Mouse (Mus musculus) frontal cortex, postnatal 36 days (tissue): ENCODE results near the gene Vmn2r85.
"Not testable (repeated sequence)": the region's sequence is repeated elsewhere in the genome, so short reads cannot be mapped to it uniquely, and the experiment has no call there.

Experiments
- DNase-seq, 2 experiments: peaks; one replicate each; pipeline ENCODE4 v3.0.0; 2022; ENCODE audit warnings: low spot score in 2 of 2

Vmn2r85 gene

DNA sequence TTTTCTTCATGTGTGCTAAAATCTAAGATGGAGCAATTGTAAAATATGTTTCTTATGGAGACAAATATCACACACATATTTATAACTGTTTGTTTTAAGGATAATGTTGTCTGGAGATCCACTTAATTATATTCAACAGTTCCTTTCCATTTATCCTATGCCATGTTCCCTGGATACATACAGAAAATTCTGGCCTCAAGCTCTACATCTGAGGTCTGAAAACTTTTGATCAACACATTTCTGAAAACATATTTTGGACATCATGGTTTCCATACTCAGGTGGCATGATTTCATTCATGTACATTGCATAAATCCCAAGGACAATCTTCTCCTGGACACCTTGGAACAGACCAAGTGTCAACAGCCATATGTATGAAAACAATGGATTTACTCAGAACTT, at the start of gene Vmn2r85:
Gene Vmn2r85, minus strand, starts transcription at position 101 of the 400 bp plus-strand sequence.
- DNase-seq, result not testable (repeated sequence)

DNA sequence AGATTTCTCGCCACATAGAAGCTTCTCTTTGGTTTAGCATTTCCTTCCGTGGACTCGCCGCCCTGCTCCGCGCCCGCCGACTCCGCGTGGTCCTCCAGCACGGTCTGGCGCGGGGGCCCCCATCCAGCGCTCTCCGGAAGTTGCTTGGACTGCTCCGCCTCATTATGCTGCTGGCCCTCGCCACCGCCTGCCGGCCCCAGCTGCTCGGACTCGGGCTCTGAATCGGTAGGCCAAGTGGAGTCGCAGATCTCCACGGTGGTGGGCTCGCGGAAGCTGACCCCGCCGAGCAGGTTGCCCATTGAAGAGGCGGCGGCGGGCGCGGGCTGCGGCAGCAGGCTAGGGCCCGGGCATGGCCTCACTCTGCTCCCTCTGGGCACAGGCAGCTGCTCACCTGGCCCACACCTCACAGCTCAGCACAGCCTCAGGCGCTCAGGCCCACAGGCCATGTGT, 40.8 kb upstream of the Vmn2r85 start:
- DNase-seq, result peak; percentile 17 to 21

DNA sequence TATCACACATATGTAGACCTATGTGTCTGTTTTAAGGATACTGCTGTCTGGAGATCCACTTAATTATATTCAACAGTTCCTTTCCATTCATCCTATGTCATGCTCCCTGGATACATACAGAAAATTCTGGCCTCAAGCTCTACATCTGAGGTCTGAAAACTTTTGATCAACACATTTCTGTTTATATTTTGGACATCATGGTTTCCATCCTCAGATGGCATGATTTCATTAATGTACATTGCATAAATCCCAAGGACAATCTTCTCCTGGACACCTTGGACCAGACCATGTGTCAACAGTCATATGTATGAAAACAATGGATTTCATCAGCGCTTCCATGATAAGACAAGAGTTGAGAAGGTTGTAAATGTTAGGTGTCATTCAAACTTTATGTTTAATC, 26.4 kb upstream of the Vmn2r85 start, which contains the start of gene Vmn2r86:
Gene Vmn2r86, minus strand, starts transcription at position 101 of the 400 bp plus-strand sequence.
- not testable (repeated sequence) for DNase-seq

DNA sequence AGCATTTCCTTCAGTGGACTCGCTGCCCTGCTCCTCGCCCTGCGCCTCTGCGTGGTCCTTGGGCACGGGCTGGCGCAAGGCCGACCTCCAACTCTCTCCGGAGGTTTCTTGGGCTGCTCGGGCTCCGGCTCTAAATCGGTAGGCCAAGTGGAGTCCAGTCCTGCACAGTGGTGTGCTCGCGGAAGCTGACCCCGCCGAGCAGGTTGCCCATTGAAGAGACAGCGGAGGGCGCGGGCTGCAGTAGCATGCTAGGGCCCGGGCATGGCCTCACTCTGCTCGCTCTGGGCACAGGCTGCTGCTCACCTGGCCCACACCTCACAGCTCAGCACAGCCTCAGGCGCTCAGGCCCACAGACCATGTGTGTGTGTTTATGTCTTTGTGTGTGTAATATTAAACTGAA, 15.3 kb upstream of the Vmn2r85 start:
- DNase-seq, result no peak

DNA sequence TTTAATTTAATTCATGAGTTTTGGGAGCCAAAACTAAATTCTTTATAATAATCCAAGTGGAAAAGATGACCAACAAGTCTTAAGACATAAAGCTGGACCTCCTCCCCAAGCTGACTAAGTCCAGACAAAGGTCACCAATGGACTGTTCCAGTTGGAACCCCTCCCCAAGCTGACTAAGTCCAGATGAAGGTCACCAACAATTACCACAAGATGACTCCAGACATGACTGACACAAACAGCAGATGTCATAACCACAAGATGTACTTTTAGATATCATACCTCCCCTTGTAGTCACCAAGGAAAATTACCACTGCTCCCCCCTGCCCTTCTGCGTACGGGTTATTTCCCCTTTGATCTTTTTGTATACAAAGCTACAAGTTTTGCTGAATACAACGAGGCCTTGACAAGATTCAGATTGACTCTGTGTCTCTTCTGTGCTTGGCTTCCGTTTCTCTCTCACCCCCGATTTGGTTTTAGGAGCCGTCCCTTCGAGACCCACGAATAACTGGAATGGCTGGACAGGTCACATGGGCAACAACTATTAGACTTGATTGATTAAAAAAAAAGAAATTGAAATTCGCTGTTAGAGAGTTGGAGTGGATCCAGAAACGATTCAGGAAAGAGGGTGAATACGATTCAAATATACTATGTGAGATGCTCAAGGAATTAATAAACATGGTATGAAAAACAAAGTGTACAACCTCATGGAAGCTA, 4.8 kb upstream of the Vmn2r85 start:
- not testable (repeated sequence) for DNase-seq

DNA sequence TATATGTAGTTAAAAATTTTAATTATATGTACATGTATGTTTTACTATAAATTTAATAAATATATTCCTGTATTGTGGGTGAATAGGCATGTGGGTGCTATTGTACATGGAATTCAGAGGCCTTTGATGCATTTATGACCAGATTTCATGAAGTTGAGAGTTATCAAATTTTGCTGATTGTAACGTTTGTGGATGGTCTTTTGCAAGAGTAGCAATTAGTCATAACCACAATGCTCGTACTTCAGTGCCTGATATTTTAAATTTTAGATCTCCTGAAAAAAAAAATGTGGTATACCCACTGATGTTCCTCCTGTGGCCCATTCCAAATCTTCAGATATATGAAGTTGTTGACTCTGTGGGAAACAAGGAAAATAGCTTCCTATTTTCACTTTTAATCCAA, 7.1 kb downstream of the Vmn2r85 start:
- DNase-seq, result not testable (repeated sequence)

DNA sequence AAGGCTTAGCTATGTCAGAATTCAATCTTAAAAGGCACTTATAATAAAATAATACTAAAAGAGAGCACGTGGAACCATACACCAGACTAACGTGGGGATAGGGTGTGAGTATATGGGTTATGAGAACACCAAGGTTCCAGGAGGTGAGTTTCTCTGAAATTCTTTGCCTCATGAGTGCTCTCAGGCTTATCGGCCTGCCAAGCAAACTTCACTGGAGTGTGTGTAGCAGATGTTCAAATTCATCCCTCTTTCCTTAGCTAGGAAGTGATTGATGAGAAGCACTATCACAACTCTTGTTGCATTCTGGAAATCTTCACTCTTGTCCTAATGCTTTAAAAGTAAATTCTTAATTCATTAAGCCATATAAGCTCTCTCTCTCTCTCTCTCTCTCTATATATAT, 9.1 kb downstream of the Vmn2r85 start:
- no peak for DNase-seq

DNA sequence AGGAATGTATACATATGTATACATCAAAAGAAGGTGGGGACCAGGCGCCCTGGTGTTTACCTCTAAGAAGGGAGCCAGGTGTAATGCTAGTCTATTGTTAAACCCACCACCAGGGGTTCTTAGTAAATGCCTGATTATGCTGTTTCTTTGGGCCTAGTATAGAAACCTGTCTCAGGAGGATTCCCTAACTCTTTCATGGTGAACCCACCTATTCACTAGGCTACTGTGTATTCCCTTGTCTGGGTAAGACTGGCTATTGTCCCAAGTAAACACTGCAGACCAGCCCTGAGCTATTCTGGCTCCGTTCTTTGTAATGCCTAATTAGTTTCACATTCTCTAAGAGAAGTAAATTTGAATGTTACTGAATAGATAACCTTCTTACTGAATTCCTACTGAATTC, 9.5 kb downstream of the Vmn2r85 start:
- not testable (repeated sequence) for DNase-seq

DNA sequence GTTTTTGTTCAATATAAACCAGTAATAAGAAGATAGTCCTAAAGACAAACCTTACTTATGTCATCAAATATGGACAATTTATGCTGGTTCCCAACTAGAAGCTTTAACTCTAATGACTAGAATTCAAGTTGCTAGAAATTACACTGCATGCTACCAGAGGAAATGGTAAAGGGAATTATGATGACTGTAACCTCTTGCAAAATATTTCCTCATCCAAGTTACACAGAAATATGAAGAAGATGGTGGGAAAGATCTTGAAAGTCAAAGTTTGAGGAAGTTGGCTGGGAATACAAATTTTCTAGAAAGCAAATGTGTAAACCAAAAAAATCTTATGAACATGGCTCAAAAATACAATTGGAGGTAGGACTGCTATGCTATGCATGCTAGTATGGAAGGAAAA, 13.2 kb downstream of the Vmn2r85 start:
- DNase-seq, result not testable (repeated sequence)

DNA sequence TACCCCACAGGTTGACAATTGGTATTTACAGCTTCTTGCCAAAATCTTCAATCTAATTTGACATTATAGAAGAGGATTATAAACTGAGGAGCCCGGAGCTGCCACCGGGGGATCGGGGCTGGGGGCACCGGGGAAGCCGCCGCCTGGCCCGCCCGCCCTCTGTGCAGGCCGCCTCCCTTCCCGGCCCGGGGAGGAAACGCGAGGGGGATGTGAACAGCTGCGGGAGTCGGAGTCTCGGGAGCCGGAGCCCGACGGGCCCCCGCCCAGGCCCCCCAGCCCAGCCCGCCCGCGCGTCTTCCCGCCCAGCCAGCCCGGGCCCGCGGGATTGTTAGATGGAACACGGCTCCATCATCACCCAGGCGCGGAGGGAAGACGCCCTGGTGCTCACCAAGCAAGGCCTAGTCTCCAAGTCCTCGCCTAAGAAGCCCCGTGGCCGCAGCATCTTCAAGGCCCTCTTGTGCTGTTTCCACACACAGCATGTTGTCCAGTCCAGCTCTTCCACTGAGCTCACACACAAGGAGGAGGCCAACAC, 17.3 kb downstream of the Vmn2r85 start:
- not testable (repeated sequence) for DNase-seq

DNA sequence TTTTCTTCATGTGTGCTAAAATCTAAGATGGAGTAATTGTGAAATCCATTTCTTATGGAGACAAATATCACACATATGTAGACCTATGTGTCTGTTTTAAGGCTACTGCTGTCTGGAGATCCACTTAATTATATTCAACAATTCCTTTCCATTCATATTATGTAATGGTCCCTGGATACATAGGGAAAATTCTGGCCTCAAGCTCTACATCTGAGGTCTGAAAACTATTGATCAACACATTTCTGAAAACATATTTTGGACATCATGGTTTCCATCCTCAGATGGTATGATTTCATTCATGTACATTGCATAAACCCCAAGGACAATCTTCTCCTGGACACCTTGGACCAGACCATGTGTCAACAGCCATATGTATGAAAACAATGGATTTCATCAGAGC, 35.3 kb downstream of the Vmn2r85 start, which contains the start of gene Vmn2r84:
Gene Vmn2r84, minus strand, starts transcription at position 101 of the 400 bp plus-strand sequence.
- no peak for DNase-seq

DNA sequence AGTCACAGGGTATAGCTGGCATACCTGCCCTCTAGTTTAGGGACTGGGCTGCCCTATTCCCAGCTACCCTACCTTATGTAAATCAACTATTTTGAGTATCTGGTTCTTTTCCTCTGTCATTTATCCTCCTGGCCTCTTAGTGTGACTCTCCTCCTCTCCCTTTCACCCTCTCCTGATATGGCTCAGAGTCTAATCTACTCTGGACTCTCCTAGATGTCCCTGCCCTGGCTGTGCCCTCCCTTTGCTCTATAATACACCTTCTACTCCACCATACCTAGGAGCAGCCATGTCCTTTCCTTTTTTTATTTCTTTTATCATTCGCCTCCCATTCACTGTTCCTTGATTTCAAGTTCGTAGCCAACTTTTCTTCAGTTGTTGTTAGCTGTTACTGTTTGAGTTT, 54.4 kb downstream of the Vmn2r85 start:
- no peak for DNase-seq

DNA sequence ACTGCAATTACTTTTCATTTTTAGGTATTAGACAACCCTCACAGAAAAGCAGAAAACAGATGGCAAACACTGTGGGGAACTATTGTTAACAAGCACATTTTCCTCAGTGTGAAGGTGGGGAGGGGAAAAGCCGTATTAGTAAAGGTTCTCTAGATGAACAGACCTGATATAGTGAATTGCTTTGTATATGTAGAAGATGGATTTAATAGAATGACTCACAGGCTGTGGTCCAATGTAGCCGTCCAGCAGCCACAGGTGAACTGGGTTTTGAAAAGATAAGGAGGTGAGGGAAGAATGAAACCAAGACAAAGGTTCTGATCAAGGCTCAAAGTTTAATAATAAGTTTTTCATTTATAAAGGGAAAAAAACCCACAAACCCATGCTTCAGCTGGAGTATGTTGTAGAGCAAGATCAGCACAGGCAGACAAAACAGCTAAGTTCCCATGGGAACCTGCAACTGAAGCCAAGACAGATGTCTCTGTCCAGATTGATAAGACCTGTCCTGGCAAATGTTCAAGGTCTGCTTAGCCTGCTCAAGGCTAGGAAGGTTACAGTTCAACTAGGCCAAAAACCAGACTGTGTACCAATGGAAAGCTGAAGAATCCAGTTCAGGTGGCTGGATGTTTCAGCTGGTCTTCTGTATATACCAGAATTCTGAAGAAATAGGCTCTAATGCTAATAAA, 56.9 kb downstream of the Vmn2r85 start:
- no peak for DNase-seq

DNA sequence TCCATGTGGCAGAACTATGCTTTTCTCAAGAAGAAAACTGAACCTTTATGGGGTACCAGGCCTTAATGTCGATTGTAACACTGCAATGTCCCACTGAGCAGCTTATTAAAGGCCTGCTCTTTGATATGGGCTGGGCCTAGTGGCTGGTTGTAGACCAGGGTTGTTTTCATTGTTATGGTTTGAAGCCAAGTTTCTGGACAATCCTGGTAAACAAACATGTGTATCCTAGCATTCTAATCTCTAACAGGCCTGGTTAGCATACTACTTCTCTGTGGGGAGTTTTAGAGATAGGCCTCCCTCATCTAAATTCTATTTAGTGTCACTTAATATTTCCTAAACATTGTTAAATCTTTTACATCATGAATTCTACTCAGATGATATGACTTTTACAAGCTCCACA, 57.9 kb downstream of the Vmn2r85 start:
- no peak for DNase-seq

DNA sequence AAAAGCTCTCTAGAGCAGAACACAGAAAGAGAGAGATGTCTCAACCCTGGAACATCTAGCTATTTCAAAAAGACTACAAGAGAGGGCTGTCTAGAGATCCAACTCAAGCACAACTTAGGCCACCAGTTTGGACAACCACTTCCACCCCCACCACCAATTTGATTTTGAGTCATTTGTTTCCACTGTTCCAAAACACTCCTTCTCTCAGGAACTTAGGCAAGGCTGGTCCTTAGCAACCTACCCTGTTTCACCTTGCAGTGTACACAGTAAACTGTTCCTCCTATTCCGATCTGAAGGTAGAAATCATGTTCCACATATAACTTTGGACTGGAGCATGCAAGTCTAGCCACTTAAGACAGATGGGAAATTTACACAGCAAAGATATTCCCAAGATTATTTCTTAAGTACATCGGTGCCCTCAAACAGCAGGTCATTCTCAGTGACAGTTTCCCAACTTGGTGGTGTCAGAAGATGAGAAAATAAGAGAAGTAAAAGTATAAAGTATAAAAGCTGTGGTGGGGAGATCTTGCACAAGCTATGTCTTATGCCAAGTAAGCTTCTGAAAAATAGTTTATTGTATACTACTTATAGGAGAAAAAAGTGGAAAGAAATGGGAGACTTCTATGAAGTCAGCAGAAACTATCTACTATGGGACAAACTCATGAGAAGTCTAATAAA, 59.4 kb downstream of the Vmn2r85 start:
- no peak for DNase-seq

DNA sequence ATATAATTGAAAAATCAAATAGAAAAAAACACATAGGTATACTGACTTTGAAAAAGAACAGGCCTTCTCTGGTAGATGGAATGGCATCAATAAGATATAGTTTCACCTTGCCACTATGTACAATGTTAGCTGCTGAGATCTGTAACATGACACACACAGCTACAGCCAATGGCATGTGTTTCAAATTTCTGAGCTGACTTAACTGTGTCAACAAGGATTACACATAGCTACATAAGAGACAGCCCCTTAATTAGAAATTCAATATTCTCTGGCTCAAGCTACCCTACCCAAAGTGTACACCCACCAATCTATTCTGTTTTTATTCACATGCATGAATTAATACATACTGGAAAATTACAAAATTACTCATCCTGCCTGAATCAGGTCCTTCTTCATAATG, 61.1 kb downstream of the Vmn2r85 start:
- DNase-seq, result no peak

DNA sequence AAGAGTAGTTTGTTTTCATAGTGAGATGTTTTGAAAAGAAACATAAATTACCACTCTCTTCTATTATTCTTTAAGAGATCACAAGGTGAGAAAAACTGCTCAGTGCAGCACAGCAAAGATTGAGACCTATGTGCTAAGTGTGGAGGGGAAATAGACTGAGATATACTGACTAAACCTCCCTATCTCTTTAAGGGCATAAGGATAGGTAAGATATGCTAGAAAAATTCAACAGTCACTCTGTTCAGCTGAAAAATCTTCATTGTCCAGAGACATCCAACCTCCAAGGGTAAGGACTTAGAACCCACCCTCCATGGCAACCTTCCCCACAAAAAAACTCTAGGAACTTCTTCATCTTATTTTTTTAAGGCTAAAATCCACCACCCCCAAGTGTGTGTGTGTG, 64.7 kb downstream of the Vmn2r85 start:
- DNase-seq, result no peak
